Mouse (Mus musculus) layer of hippocampus, adult 9-10 months (tissue): ENCODE results near the gene Mill2.
"Not testable (repeated sequence)": the region's sequence is repeated elsewhere in the genome, so short reads cannot be mapped to it uniquely, and the experiment has no call there.

Experiments
- DNase-seq: peaks from one replicate; pipeline ENCODE4 v3.0.0; 2022; ENCODE audit warnings: low spot score

Gene Mill2

GRCm38 (mm10) chr7:18839865-18840264 is at the start of gene Mill2:
Mill2 (plus strand) TSS chr7:18839966.
- no peak for DNase-seq

GRCm38 (mm10) chr7:18790671-18791070 is 49.1 kb upstream of the Mill2 start:
- not testable (repeated sequence) for DNase-seq

GRCm38 (mm10) chr7:18798420-18798819 is 41.3 kb upstream of the Mill2 start, which contains the start of gene Psg19:
Psg19 (minus strand) TSS chr7:18798520.
- DNase-seq = no peak

GRCm38 (mm10) chr7:18799129-18799528 is 40.6 kb upstream of the Mill2 start:
- no peak for DNase-seq

- DNase-seq = no peak
These were observed 36.2 kb upstream of the Mill2 start for GRCm38 (mm10) chr7:18803526-18803925.

GRCm38 (mm10) chr7:18818301-18818700 is 21.5 kb upstream of the Mill2 start:
- no peak for DNase-seq

- no peak for DNase-seq
These were observed 18.3 kb upstream of the Mill2 start, which contains the start of gene Psg17 for GRCm38 (mm10) chr7:18821507-18821906. Psg17 (minus strand) TSS chr7:18821607.

- no peak for DNase-seq
These were observed 11.8 kb upstream of the Mill2 start for GRCm38 (mm10) chr7:18827792-18828546.

- DNase-seq = no peak
These were observed 11.2 kb upstream of the Mill2 start for GRCm38 (mm10) chr7:18828592-18828991.

GRCm38 (mm10) chr7:18829545-18829944 is 10.2 kb upstream of the Mill2 start:
- no peak for DNase-seq

GRCm38 (mm10) chr7:18832298-18832697 is 7.5 kb upstream of the Mill2 start:
- DNase-seq = no peak

- no peak for DNase-seq
These were observed 814 bp downstream of the Mill2 start for GRCm38 (mm10) chr7:18840386-18841173.

GRCm38 (mm10) chr7:18841174-18841567 is 1.4 kb downstream of the Mill2 start:
- no peak for DNase-seq

GRCm38 (mm10) chr7:18844811-18845210 is 5.0 kb downstream of the Mill2 start:
- no peak for DNase-seq

GRCm38 (mm10) chr7:18848395-18848794 is 8.6 kb downstream of the Mill2 start:
- DNase-seq = no peak

- DNase-seq = no peak
These were observed 18.6 kb downstream of the Mill2 start for GRCm38 (mm10) chr7:18858310-18858916.

- no peak for DNase-seq
These were observed 23.0 kb downstream of the Mill2 start for GRCm38 (mm10) chr7:18862801-18863200.

- no peak for DNase-seq
These were observed 28.7 kb downstream of the Mill2 start for GRCm38 (mm10) chr7:18868491-18868890.

GRCm38 (mm10) chr7:18871031-18871430 is 31.3 kb downstream of the Mill2 start, which contains the start of gene Pglyrp1:
Pglyrp1 (plus strand) TSS chr7:18871331.
- DNase-seq = not testable (repeated sequence)

GRCm38 (mm10) chr7:18872014-18872802 is 32.4 kb downstream of the Mill2 start:
- no peak for DNase-seq

- DNase-seq = no peak
These were observed 33.0 kb downstream of the Mill2 start for GRCm38 (mm10) chr7:18872816-18873215.

GRCm38 (mm10) chr7:18873253-18873652 is 33.5 kb downstream of the Mill2 start:
- no peak for DNase-seq
